Mouse (Mus musculus) spleen, adult 12 weeks (tissue): ENCODE data around the gene Wdr90.
"Not testable (repeated sequence)": the region's sequence is repeated elsewhere in the genome, so short reads cannot be mapped to it uniquely, and the experiment has no call there.

Experiments used
- DNase-seq: peaks from one replicate; pipeline ENCODE4 v3.0.0; 2022; ENCODE audit warnings: low spot score

Gene Wdr90

DNA sequence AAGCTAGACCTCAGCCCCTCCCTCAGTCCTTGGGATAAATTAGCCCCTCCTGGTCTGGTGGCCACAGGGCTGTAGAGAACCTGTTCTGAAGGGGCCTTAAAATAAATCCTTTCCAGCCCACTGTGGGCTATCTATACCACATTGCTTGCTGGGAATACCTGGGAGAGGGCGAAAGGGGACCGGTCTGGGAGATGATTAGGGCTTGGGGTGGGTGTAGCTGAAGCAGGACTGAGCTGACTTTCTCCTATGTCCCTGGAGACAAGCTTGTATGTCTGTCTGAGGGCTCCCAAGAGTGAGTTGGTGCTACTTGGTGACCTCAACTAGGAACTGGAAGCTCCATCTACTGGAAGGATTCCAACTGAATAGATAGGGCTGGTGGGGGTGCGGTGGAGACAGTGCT lies 15.7 kb upstream of the Wdr90 start:
- DNase-seq: no peak

DNA sequence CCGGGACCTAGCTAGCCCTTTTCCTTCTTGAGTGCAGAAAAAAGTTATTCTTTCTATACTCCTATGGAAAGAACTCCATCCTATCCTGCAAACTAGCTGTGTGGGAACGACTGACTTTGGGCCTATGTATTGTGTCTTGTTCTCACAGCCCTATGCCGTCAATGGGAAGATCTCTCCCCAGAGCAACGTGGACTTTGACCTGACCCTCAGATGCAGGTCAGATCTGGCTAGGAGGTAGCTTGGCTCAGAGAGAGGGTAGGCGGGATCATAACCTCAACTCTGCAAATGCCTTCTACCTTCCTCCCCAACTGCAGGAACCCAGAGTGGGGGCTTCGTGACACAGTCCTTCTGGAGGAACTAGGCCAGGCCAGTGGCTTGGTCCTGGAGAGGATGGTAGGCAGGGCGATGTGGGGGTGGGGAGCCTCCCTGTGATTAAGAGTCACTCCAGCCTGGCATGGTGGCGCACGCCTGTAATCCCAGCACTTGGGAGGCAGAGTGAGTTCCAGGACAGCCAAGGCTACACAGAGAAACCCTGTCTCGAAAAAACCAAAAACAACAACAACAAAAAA lies 15.1 kb upstream of the Wdr90 start:
- no peak for DNase-seq

DNA sequence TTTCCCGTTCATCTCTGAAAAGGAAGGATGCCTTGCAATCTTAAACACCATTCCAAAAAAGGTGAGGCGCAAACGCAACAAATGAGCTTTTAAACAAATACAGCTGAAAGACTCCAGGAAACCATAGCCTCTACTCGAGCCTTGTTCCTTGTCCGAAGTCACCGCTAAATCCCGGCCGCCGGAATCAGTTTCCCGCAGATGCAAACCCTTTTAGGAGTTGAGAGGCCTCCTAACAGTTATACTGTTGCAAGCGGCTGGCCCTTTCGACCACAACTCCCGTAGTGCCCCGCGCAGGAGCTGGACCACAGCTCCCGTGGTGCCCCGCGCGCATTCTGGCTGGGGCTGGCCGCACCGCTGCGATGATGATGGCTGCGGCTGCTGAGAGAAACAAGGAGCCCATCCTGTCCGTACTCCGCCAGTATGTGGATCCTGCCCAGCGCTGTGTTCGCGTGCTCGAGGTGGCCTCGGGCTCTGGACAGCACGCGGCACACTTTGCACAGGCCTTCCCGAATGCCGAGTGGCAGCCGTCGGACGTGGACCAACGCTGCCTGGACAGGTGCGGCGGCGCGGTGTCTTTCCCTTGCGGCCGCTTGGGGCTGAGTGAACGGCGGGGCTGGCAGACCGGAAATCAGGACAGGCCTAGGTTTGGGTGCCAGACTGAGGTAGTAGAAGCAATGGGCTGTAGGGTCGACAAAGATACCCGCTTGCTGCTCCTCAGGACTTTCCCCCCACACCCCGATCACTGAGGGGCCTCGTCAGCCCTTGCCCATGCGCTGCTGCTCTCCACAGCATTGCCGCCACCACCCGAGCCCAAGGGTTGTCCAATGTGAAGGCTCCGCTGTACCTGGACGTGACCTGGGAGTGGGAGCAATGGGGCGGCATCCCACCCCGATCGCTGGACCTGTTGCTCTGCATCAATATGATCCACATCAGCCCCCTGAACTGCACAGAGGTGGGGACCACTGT lies 14.2 kb upstream of the Wdr90 start:
- peak; percentile 78 for DNase-seq

DNA sequence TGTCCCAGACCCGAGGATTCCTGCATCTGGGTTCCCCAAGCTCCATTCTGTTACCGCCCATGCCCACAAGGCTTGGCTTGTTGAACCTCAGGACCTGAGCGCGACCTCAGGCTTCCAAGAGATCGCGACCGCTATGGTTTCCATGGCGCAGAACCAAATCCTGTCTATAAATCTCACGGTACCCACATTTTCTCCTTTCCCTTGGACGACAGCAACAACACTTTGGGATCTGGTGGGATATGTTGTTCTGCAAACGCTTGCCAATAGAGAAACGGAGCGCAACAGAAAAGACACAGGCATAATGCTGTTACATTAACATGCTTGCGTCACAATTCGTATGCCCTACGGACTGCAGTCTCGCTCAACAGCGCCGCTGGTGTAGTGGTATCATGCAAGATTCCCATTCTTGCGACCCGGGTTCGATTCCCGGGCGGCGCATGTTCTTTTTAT lies 13.4 kb upstream of the Wdr90 start, which contains the start of gene Mettl26:
Gene Mettl26, plus strand, starts transcription at position 354 of the 450 bp plus-strand sequence.
- DNase-seq: peak; percentile 92

DNA sequence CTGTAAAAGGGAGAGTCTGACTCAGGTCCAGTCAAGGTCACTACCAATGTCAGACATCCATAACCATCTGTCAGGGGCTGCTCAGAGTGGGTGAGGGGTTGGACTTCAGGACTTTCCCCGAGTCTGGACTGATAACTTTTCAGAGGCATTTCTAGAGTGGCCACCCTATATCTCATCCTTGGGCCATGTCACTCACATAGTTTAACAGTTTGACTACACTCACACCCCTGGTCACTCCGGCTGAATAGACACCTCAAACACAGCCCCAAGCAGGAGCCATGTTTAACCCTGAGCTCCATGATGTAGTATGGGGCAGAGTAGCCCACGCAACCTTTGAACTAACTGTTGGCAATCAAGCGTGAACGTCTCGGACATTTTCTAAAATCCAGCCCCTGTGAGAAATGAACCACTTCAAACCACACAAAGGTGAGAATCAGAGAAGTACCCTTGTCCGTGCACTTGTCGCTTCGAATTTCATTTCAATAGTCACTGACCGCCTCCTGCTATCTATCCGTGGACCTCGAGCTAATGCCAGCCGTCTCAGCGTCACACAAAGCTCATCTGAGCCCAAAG lies 12.9 kb upstream of the Wdr90 start:
- DNase-seq: no peak

DNA sequence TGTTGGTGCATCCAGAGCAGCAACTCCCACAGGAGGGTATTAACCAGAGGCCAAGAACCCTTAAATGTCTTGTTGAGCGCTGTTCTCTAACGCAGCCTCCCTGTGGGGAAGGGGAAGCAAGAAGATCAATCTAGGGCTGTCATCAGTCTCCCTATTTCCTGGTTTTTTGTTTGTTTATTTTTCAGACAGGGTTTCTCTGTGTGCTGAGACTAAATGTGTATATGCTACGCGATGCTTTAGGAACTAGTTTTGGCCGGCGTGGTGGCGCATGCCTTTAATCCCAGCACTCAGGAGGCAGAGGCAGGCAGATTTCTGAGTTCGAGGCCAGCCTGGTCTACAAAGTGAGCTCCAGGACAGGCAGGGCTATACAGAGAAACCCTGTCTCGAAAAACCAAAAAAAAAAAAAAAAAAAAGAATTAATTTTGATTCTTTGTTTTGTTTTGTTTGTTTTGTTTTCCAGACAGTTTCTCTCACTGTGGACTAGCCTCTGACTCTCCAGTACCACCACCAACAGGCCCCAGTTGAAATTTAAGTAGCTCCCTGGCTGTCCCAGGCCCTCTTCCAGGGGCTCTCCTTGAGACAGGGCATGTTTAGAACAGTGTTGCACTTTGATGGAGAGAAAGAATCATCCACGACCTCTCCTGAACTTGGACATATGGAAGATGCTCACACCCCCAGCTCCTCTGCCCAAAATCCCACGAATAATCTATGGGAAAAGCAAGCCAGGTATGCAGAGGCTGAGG lies 12.3 kb upstream of the Wdr90 start:
- DNase-seq: no peak

DNA sequence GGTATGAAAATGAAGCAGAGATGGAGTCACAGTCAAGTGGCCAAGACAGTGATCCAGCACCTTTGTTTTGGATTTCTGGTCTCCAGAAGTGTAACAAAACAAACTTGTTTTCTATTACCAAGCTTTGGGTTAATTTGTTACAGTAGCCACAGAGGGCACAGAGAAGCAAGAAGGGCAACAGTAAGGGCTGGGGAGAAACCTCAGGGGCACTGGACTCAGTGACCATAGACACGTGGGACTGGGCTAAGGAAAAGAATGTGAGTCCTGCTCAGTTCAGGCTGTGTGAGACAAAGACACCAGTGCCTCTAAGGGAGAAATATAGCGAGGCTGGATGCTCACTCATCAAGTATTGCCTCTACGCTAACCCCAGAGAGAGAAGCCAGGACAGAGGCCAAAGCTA lies 11.4 kb upstream of the Wdr90 start:
- DNase-seq: no peak

DNA sequence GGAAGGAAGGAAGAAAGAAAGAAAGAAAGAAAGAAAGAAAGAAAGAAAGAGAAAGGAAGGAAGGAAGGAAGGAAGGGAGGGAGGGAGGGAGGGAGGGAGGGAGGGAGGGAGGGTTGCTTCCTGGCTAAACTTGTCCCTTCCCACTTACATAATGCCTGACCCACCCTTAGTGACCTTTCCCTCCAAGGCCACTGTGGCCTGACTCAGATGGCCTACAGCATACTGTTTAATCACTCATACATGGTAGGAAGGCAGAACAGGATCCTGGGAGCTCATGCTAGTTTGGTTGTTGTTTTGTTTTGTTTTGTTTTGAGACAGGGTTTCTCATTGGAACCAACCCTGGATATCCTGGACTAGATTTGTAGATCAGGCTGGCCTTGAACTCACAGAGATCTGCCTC lies 10.3 kb upstream of the Wdr90 start:
- not testable (repeated sequence) for DNase-seq

DNA sequence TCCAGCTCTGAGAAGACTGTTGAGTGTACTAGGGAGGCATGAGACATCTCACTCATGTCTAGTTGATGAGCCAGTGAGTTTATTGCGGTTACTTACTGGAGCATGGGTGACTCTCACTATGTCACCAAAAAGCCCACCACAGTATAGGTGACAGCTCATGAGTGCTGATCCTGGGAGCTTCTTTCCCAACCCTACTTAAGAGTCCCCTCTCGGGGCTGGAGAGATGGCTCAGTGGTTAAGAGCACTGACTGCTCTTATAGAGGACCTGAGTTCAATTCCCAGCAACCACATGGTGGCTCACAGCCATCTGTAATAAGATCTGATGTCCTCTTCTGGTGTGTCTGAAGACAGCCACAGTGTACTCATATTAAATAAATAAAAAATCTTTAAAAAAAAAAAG lies 8.7 kb upstream of the Wdr90 start:
- no peak for DNase-seq

DNA sequence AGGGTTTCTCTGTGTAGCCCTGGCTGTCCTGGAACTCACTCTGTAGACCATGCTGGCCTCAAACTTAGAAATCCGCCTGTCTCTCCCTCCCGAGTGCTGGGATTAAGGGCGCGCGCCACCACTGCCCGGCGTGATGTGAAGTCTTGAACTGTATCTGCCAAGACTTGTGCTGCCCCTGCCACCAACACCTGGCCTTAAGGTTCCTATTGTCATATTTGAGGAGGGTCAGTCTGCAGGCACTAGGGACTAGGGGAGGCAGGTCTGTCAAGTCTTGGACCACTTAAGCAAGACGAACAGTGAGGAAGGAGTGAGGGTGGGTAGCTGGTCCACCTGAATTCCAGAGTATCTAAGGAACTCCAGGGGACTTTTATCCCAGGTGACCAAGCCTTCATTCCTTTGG lies 8.2 kb upstream of the Wdr90 start:
- no peak for DNase-seq

DNA sequence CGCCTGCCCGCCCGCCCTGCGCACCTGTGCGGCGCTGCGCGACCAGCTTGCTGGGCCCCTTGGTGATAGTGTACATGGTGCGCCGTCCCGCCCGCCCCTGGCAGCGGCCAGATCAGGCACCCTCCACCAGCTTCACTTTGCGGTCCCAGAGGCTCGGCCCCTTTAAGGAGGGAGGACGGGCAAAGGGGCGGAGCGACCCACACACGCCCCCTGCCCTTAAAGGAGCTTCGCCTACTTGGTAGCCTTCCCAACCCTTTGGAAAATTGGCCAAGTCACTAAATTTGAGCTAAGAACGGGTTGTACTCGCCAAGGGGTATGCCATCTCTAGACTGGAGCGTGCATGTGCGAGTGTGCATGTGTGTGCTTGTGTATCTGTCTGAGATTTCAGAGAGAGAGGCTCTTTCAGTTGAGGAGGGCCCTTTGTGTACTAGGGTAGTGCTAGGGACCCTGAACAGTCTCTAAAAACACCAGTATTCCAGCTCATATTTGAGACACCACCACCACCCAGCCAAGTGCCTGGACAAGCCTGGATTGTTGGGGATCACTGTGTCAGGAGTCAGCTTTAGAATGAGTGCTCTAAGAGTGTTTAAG lies 7.4 kb upstream of the Wdr90 start, which contains the start of gene Mcrip2:
Gene Mcrip2, minus strand, starts transcription at position 164 of the 591 bp plus-strand sequence.
- DNase-seq: peak; percentile 33

DNA sequence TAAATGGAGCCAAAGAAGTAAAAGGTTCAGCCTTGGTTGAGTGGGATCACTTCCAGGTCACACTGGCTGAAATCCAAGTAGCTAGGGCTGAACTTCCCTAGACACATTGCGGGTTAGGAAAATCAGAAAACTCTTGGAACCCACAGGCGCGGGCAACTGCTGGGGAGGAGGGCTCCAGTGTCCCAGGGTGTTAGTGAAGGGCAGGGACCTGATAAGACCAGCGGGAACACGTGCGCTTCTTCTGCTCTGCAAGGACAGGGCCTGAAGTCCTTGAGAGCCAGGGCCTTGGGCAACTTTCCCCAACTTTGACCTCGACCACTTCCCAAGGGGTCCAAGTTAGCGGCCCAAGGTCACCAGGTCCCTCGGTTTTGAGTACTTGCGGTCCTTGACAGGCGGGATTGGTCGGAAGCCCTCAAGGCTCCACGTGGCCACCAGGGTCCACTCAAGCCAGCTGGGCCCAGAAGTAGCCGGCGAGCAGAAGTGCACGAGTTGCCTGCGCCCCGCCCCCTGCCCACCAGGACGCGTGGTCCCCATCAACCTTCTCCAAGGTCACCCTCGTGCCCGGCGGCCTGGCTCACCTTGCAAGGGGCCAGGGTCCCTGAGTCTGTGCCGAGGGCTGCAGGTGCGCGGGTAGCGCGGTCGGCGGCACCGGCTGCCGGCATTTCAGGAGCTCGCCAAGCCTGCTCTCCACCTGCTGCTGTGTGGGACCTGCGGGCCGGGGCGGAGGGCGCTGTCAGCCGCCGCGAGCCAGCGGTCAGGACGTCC lies 6.7 kb upstream of the Wdr90 start:
- no peak for DNase-seq

DNA sequence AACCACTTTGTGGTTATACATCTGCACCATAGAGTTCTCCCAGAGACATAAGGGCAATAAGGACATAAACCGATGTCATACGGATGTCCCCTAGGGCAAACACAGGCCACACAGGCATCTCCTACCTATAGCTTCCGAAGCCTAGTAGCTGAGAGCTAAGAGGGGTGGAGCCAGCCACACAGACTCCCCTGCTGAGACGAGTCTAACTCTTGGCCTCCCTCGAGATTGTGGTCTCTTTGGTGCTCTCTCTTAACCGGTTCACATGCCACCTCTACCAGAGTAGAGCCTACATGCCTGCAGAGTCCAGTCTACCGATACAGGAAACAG lies 6.2 kb upstream of the Wdr90 start:
- no peak for DNase-seq

DNA sequence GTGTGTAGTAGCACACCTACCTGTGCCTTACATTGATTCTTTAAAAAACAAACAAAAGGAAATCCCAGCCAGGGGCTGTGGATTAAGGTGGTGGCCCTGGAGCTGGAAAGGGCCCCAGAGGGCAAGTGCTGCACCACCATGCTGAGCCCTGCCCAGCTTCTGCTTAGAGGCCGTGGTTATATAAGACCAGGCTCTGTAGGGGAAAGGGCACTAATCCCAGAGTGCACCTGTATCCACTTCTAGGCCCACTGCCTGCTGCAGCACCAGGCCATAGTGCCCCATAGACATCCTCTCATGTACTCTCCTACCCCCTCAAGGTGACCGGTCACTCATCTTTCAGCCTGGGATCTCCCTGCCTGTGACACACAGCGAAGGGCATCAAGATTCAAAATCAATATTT lies 4.9 kb upstream of the Wdr90 start:
- DNase-seq: no peak

DNA sequence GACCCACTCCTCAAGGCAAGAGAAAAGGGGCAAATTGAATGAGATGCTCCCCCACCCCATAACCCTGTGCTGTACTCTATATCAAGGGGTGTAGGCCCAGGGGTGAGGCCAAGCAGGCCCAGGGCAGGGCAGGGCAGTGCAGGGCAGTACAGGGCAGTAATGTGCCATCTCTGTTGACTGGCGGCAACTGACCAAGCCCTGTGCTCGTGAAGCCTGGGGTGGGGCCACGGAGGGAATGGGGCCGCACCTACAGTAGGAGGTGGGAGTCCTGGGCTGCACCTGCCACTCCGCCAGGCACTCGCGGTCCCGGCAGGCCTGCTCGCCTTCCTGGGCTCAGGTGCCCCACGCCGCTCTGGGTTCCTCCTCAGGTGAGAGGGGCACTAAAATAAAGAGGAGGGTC lies 4.0 kb upstream of the Wdr90 start:
- DNase-seq: no peak

DNA sequence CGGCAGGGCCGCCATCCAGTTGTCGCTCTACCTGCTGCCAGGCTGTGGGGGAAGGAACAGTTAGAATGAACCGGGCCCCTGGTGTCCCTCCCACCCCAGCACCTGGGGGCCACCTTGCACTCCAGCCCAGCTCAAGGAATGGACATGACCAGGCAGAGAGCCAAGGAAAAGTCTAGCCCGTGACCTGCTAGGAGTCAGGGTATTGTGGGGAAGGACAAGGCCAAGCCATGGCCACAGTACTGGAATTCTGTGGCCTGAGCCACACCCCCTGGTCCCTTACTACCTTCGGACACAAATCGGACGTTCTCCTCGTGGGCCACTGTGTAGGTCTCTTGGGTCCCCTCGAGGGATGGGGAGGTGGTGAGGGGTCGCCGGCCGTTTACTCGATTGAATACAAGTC lies 3.0 kb upstream of the Wdr90 start:
- DNase-seq: no peak

DNA sequence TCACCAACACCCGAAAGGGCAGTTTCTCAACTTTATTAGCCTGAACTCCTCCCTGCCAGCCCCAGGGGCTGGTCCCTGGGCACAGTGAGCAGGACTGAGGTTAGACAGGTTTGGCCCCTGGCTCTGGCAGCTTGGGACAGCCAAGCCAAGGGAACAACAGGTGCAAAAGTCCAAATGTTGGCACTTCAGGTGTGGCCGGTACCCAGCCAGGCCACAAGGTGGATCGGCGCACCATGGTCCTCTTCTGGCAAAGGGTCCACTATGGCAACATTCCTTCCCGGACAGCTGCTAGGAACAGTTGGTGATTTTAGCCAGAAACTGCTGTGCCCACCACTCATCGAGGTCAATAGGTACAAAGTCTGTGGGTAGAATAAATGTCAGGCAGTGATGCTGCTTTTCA lies 2.4 kb upstream of the Wdr90 start:
- no peak for DNase-seq

DNA sequence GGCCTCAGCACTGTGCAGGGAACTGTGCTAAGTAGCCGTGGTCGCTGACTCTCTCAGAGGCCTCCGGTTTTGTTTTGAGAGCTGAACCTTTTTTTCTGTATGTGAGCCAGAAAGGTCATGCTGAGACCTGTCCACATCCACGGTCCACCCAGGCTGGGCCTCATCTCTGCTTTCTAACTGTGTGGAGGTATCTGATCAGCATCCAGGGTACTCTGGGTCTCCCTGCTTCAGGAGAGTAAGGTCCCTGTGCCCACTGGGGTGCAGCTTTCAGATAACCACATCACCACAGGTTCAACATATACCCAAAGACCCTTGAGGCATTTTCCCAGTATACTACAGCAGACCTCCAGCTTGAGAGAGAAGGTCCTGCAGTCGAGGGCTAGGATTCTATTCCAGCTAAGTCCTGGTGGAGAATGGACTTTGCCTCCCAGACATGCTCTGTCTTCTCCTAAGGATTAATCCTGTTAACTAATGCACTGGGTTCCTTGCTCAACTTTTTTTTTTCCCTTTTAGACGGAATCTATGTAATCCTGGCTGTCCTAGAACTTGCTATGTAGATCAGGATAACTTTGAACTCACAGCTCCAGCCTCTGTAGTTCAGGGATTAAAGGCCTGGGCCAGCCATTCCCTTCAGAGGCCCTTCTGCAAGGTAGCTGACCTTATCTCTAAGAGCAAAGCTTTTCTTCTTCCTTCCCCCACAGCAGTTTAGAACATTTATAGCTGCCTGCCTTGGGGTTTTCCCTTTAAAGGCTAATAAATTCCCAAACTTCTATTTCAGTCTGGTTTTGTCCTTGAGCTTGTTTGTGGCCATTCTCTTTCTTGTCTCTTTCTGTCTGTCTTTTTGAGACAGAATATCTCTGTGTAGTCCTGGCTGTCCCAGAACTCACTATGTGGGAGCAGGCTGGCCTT lies 657 bp upstream of the Wdr90 start:
- no peak for DNase-seq

DNA sequence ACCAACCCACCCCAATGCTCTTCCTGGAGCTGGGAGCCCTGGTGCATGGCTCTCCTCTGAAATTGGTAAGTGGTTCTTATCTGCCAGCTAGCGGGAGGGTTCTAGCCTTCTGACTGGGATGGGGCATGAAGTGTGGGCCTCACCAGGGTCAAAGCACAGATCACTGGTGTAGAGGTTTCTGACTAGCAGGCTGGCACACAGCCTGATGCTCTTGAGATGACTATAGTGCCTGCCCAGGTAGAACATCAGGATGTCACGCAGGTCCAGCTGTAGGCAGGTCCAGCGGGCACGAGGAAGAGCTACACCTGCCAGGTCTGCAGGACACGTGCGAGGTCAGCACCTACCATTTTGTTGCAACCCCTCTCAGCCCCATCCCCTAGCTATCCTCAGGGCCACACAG lies 1.1 kb downstream of the Wdr90 start:
- no peak for DNase-seq

DNA sequence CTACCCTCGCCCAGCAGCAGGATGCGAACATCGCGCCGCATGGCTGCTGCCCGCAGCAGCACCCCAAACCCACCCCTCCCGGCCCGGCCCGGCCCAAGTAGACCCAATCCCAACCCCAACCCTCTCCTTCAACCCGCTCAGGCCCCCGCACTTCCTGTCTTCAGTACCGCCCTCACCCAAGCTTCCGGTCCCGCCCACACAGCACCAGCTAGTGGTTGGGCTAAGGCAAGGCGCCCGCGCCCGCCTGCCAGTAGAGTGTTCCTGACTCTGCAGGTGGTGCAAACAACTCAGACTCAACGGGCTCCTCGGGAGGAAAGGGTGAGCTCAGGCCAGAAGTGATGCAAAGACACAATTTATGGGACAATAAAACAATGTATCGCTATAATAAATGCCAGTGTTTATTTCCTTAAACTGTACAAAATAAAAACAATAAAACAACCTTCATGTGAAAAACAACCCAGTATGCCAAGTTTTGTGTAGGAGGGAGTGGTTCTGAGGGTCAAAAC lies 16.9 kb downstream of the Wdr90 start, which contains the start of gene Rhot2:
Gene Rhot2, minus strand, starts transcription at position 456 of the 506 bp plus-strand sequence.
- DNase-seq: peak; percentile 86
